17 mouse cellular contexts compared by ENCODE assay signal in the genomic region with DNA sequence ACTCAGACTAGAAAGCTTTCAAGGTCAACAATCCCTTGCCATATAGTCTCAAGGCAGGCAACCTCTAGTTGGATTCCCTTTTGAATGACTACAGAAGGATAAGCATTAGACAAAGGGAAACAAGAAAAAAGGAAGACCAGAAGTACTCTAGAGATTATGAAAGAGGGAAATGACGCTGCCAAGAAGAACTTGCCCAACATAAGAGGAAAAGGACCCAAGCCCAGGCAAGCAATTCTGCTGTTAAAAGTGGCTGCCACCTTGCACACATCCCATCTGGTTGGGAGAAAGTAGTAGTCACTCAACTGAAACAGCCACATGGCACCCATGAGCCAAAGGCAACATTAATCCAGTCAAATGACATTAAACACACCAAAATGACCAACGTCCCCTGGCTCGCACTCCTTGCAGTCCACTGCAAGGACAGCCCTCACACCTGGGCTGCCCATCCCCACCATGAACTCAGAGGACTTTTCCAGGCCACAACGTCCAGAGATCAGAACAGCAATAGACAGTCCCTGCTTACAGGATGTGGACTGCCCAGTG. TPM values are rescaled to one million over a fixed set of nuclear protein-coding genes. Genes with fewer than 3 reads are reported as not detected.
DNase-seq lines count a peak whose midpoint lies in the region; ATAC-seq and TF ChIP-seq lines count a peak whose summit lies in the region.
"Had no signal": no experiment of that assay in that cellular context is flagged by ENCODE, and none has a peak within 500 bp of the region (broad histone marks: within the 10 kb centered on the region; RNA-seq: fewer than 3 reads in every experiment).

No protein-coding gene starts in this region.

- 85% methylated on average over 4 of the region's 4 CpGs for WGBS in heart, embryonic 10.5 days
- 39% methylated on average over 4 of the region's 4 CpGs for WGBS in bone marrow, adult 2 months

- no peak for TF ChIP-seq POLR2A in bone marrow, adult 2 months (IDR thresholded peaks at IDR 0.05; ENCODE audit: borderline replicate concordance, control insufficient read depth, low read depth, low read length)

- no peaks in the 10 kb centered on the region for H3K27me3 ChIP-seq in heart, embryonic 10.5 days (ENCODE audit: insufficient read depth, poor library complexity, severe bottlenecking)
- H3K27me3 ChIP-seq: embryonic facial prominence, embryonic 15.5 days had no signal

- intact Hi-C loops in heart, postnatal 36 days (cut with DNase I) = no loop called here

- peak; percentile 82 for ATAC-seq in megakaryocyte progenitor cell, adult 5-6 weeks (replicated peaks; ENCODE audit: poor library complexity)

- peaks cover 82% of the 10 kb centered on the region for H3K4me1 ChIP-seq in heart, embryonic 10.5 days
- H3K4me1 ChIP-seq in bone marrow, adult 2 months (ENCODE audit: control insufficient read depth, insufficient read depth, low read length) = peaks cover 17% of the 10 kb centered on the region

- H3K9me3 ChIP-seq in heart, embryonic 10.5 days = no peaks in the 10 kb centered on the region
- H3K9me3 ChIP-seq: embryonic facial prominence, embryonic 15.5 days had no signal

- no peaks in the 10 kb centered on the region for H3K36me3 ChIP-seq in heart, embryonic 10.5 days
- H3K36me3 ChIP-seq: embryonic facial prominence, embryonic 15.5 days had no signal

- H3K27ac ChIP-seq in heart, embryonic 10.5 days = peak overlapping the region; percentile 13; the same call in 1 of the 2 replicates
- peak overlapping the region; percentile 86 for H3K27ac ChIP-seq in bone marrow, adult 2 months (ENCODE audit: control insufficient read depth, insufficient read depth, low read depth, low read length, poor library complexity)
- H3K27ac ChIP-seq: embryonic facial prominence, embryonic 15.5 days had no signal

- no peak overlapping the region for H3K4me3 ChIP-seq in heart, embryonic 10.5 days
- H3K4me3 ChIP-seq in bone marrow, adult 2 months (replicated peaks; ENCODE audit: control insufficient read depth, low read depth, low read length) = no peak overlapping the region
- H3K4me3 ChIP-seq: embryonic facial prominence, embryonic 15.5 days had no signal

- no peak for DNase-seq in heart, embryonic 10.5 days (ENCODE audit: low spot score)
- no peak for DNase-seq in heart, postnatal 36 days
- peak; percentile 25 to 59 for DNase-seq in kidney, postnatal 25 days
- no peak for DNase-seq in kidney, adult 8-10 months
- no peak for DNase-seq in cerebellum, adult 9-10 months
- no peak for DNase-seq in adrenal gland, adult 18-20 months (ENCODE audit: low spot score in 2 of 2)
- DNase-seq: cerebellum, adult 18-20 months; gastrocnemius, postnatal 36 days; kidney, postnatal 4 days; layer of hippocampus, postnatal 36 days; left cerebral cortex, postnatal 4 days; lung, adult 18-20 months; retina, postnatal 1 day; thymus, adult 2 months had no signal

- no peak for TF ChIP-seq CTCF in bone marrow, adult 2 months (IDR thresholded peaks at IDR 0.05; ENCODE audit: control insufficient read depth, insufficient read depth, low read length)

RNA-seq across cellular contexts. Expression of a gene that starts 21.8 kb away (rescaled TPM):
- polyA plus RNA-seq in heart, embryonic 10.5 days (2016; fragmentation: Nextera tagmentation; extraction: Ambion mirVana) = 81.9 and 82.4 TPM in 2 replicates
- 100 to 1,000 TPM; 174 to 191 TPM for total RNA-seq in heart, postnatal 36 days (2021)
- polyA plus RNA-seq in bone marrow, adult 2 months (2011; ENCODE audit: insufficient read depth, insufficient read length, low replicate concordance, missing spikeins) = 47.6 and 48.2 TPM in 2 replicates
- total RNA-seq in megakaryocyte progenitor cell, adult 5-6 weeks (2015) = 40.0 and 47.4 TPM in 2 replicates
- 71.7 and 101 TPM in 2 replicates for total RNA-seq in megakaryocyte progenitor cell, adult 5-6 weeks (2017)
- total RNA-seq in adrenal gland, adult 18-20 months (2021) = 10 to 100 TPM; 88.9 to 94.8 TPM

Comparison
In these comparisons a context has a peak if more than half of its experiments do, and no peak if none do; other contexts are left out.
1. DNase-seq: peak in kidney, postnatal 25 days (2 of 2); none in heart, embryonic 10.5 days (single experiment), heart, postnatal 36 days (0 of 2), kidney, adult 8-10 months (0 of 2), cerebellum, adult 9-10 months (single experiment) and adrenal gland, adult 18-20 months (0 of 2).